Mouse (Mus musculus) liver, adult 2 months (tissue): ENCODE data around the gene Alpk1.

Experiments
- CTCF ChIP-seq: fragments of 200-500 bp; IDR thresholded peaks from 2 replicates; pipeline ENCODE4 v1.5.1; 2011; ENCODE audit warnings: low read depth, low read length, control low read depth
- POLR2A ChIP-seq: fragments of 200-500 bp; IDR thresholded peaks from 2 replicates; pipeline ENCODE4 v1.6.1; 2011; ENCODE audit warnings: low read length, control low read depth; ENCODE audit not compliant: insufficient read depth; ENCODE audit errors: extremely low read depth

- TF ChIP-seq CTCF (no peak), POLR2A (no peak)
These were observed 36.9 kb upstream of the Alpk1 start for GRCm38 (mm10) chr3:127817120-127817683.
